Mouse (Mus musculus) testis, postnatal 14 days (tissue): ENCODE measurements around the gene Zc3h6.
"Not testable (repeated sequence)": the region's sequence is repeated elsewhere in the genome, so short reads cannot be mapped to it uniquely, and the experiment has no call there.

Experiments used
- DNase-seq: peaks from one replicate; pipeline ENCODE4 v3.0.0; 2021; ENCODE audit warnings: low spot score

The Zc3h6 gene

DNA sequence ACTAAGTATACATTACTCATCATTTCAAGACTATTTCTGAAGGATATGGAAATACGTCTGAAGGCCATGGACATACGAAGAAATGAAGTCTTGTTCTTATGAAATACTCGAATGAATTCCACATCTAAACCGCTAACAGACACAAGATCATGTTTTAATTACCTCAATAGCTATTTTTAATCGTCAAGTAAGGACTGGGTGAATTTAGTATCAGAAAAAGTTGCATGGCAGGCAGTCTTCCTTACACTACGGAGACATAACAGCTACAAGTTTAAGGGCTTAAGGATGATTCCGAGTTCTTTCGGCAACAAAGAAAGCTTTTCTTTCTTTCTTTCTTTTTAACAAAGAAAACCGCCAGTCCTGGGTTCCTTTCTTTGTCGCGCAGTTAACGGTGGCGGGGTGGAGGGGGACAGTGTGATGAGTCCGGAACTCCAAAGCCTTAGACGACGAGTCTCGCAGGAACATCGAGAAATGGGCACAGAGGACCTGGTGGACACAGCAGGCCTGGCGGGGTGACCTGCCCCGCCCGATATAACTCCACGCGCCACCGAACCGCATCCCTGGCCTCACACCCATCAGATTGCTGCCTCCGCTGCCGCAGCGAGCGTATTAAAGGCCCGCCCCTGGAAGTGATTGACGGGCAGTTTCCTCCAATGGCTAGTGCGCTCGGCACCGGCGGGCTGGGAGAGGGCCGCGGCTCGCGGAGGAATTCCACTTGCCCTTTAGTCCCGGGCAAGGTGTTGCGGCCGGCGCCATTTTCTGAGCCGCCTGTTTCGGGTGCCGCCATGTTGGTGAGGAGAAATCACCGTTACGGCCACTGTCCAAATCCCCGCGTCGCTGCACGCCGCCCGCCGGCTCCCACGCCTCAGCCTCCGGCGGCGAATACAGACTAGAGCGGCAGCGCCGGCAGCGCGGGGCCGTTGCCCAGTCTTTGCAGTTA, at the start of gene Zc3h6:
TSS of gene Zc3h6 (plus strand) at position 762 of the 940 bp plus-strand sequence.
- DNase-seq: peak; percentile 99

DNA sequence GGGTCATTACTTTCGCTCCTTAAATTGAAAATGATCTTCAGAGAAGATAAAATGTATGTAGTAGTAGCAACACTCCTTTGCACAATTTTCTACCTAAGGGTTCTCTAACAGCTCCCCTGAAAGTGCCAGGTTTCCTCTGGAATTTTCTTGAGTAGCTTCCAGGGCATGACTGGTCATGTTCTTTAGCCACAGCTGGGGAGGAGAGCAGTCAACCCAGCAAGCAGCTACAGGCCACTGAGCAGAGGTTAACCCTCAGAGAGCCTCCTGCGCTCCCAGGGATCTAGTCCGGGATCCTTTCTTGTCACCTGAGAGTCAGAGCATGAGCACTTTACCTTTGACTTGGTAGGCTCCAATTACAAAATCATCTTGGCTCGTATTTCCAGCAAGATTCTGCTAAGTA, 42.4 kb upstream of the Zc3h6 start:
- DNase-seq: no peak

DNA sequence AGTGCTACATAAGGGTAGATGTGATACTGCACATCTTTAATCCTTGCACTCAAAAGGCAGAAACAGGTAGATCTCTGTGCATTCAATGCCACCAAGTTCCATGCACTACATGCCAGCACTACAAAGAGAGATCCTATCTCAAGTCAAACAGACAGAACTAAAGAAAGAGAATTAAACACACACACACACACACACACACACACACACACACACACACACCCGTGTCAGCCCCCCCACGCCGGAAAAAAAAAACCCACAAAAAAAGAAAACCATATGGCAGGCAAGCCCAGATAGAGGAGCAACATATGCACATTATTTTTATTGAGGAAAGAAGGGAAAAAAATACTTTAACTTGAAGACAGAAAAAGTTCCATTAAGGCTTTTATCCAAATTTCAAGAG, 38.8 kb upstream of the Zc3h6 start:
- no peak for DNase-seq

DNA sequence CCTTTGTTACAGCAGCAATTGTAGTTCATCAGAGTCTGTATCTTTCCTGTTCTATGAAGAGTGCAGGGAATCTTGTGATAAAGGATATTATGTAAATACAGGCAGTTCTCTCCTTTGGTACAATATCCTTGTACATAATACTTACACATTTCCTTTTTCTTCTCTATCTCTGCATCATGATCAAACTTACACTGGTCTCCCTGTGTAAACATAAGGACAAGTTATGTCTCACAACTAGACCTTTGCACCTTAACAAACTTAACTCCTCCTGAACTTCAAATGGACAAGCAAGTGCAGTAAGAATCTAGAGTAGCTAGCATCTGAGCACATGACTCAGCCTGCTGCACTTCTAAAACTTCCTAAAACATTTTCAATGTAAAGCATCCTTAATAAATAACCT, 36.5 kb upstream of the Zc3h6 start:
- no peak for DNase-seq

DNA sequence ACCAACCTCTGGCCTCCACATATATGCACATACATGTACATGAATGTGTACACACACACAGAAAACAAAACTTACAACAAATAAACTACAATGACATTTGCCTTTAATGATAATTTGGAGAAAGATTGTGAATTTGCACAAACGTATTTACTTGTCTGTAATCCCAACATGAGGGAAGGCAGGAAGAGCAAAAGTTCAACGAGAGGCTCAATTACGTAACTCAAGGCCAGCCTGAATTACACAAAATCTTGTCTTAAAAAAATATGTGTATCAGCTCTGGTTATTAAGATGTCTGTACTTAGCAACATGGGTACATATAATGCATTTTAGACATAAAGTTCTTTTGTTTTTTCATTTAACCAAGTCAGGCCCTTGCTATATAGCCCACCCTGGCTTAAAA, 30.9 kb upstream of the Zc3h6 start:
- no peak for DNase-seq

DNA sequence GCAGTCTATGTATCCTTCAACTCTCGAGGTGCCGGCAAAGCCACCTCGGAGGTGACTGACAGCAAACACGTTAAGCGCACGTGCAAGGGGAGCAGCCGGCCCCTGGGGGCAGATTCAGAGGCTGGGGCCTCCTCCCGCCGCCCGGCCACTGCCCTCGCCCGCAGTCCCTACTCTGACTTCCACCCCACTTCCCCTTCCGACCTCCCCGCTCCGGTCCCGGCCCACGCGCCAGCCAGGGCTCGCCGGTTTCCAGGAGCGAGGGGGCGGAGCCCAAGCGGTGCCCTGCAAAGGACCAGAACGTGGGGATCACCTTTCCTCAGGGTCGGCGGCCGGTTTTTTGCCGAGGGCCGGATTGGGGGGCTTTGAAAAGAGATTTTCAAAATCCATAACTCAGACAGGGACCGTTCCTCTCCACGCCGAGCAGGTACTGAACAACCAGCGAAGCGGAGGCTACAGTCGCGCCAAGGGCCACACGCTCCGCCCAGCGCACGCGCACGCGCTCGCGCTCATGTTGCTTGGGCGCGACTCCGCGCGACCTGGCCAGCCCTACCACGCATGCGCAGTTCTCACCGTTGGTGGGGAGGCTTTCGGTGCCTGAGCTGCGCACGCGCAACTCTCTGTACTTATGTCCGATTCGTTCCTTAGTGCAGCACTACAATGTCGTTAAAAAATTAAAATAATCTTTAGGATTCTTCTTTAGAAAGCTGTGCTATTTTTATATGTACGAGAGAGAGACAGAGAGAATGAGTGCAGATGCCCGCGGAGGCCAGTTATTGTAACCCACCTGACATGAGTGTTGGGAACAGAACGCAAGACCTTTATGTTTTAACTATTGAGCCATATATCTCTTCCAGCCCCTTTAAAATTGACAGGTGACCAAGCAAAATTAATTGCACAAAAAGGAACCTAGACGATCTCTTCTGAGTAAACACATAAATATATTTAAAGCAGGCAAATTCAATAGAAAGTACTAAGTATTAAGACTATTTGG, 23.4 kb upstream of the Zc3h6 start, which contains the start of gene Zc3h8:
TSS of gene Zc3h8 (minus strand) at position 540 of the 991 bp plus-strand sequence.
- DNase-seq: peak; percentile 96

DNA sequence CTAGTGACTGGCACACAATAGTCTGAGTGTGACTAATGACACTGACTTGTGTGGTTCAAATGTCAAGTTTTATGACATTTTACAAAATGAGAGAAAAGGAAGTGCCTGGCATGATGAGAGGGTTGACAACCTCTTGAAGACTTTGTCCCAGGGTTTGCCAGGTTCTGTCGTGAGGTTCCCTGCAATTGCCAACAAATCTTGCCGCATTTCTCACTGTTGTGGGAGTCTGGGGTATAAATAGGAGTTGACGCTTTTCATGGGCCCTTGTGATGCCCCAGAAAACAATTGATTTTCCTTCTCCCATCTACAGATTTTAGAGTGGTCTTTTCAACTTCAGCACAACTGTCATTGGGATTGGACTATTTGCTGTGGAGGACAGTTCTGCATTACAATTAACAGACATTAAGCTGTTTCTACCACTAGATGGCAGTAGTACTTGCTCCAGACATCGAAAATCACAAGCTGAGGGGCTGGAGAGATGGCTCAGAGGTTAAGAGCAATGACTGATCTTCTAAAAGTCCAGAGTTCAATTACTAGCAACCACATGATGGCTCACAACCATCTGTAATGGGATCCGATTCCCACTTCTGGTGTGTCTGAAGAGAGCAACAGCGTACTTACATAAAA, 19.1 kb upstream of the Zc3h6 start:
- DNase-seq: no peak

DNA sequence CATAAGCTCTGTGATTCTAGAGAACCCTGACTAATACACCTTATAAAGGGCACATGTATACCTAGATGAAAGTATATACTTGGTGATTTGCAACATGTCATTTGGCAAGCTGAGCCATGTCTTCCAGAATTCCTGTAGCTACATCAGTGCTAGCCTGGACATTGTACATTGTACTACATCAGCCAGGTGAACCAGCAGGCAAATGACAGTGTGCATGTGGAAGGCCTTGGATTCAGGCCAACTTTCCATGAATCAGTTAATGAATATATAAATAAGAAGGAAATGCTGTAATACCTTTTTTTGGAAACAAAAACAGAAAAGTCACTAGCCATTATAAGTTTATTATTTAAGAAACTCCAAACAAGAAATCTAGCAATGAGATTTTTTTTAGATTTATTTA, 13.0 kb upstream of the Zc3h6 start:
- no peak for DNase-seq

DNA sequence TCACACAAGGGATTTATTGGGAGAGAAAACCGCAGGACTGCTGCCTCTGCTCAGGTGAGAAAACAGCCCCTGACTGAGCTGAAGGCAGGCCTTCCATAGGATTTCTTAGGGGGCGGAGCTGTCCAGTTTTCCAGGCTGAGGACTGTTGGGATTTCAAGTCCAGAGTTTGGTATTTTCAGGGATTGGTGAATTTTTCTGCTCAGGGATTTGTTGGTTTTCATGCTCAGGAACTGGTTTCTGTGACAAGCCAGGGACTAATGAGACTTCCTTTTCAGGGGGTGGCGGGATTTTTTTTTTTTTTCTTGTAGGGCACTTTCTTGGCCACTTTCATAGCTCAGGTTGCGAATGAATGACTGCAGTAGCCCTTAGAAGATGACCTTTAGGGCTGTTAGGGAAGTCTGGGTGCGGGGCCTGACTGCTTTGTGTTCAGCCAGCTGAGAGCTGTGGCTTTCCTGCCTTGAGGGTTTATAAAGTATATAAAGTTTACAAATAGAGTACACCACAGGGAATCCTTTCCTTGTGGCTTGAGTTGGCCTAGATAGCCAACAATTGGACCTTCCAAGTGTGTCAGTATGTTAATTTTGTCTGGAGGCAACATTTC, 1.6 kb upstream of the Zc3h6 start:
- no peak for DNase-seq

DNA sequence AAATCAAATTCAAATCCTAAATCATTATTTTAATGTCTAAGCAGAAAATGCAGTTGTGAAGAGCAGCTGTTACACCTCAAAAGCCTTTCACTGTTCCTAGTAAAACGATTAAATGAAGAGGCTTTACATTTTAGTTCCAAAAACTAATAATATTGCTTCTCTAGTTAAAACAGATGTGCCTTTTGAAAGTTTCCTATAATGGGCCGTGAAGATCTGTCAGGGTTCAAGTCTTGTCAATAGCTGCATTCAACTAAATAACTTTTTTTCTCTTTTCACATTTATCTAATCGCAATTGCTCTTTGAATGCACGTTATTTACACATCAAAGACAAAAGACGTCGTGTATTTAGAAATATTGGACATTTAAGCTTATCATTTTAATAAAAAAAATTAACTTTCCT, 966 bp upstream of the Zc3h6 start:
- DNase-seq: no peak

DNA sequence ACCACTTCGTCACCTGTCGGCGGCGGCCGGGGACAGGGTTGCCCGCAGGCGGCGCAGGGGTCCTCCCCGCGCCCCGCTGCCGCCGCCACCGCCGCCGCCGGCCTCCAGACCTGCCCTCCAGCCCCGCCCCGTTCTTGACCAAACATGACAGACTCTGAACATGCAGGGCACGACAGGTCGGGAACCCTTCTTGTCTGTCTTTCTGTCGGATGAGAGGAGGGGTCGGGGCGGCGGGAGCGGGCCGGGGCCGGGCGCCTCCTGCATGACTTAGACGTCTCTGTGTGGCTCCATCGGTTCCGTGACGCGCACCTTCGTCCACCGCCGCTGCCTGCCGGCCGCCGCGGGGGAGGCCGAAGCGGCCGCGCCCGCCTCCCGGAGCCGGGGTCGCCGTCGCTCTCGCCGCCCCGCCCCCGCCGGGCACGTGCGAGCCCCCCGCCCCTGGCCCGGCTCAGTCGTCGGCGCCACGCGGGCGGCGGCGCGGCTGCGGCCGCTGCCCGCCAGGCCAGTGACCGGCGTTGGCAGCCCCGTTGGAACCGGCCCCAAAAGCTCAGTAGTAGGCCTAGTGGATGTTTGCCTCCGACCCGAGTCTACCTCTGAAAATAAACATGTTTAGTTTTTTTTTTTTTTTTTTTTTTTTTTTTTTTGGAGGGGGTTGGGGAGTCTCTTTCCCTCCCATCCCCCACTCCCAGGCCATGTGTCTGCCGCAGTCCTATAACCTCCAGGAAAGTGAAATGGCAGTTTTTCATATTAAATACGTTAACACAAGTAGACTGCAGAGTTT, 649 bp downstream of the Zc3h6 start, which contains the start of gene Gm10762:
TSS of gene Gm10762 (minus strand) at position 65 of the 781 bp plus-strand sequence.
- DNase-seq: peak; percentile 87

DNA sequence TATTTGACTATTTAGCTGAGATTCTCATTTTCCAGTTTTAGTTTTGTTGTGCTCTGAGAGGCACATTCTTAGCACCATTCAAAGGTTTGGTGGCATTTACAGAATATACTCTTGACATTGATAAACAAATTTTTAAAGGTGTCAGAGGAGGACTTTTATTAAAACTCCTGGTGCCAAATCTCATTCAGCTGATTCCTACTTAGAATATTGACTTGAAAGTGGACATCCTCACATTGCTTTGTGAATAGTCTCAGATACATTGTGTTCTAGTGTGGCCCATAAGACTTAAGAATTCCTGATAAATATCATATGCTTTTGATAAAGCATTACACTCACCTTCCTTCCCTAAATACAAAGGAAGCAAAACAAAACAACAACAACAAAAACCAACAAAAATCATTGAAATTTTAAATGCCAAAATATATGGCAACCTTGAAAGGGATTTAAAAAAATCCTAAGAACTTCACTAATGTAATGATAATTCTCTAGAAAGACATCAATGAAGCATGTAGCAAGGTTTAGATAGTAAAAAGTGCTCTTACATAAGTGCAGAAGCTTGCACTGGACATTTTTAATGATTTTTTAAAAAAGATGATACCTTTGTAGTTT, 1.4 kb downstream of the Zc3h6 start:
- DNase-seq: no peak

DNA sequence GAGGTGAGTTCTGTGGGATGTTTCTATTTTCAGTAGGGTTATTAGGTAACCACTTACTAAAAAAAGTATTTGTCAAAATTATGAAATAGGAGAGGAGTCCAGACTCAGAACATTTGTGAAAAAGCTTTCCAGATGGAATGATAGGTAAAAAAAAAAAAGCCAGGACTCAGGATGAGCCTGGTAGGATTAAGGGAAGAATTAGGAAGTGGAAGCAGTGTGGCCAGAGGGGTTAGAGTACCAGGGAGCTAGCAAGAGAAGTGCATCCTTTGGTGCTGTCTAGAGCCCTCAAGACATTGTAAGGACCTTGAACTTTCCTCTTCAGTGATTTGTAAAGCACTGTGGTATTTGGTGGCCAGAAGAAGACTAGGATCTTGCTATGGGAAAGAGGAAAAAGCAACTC, 5.1 kb downstream of the Zc3h6 start:
- no peak for DNase-seq

DNA sequence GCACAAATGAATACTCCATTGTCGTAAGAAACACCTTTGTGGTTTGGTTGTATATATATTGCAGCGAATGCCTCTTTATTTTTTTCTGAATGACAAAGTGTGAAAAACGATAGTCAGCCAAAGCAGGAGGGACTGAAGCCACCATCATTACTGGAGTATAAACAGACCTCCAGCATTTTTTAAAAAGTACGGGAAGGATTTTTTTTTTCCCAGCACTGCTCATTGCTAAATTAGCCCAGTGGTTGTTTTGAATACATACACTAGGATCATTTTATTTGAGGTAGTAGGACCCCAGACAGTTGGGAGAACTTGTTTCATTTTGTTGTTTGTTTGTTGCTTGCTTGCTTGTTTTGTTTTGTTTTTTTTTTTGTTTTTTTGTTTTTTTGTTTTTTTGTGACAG, 8.4 kb downstream of the Zc3h6 start:
- no peak for DNase-seq

DNA sequence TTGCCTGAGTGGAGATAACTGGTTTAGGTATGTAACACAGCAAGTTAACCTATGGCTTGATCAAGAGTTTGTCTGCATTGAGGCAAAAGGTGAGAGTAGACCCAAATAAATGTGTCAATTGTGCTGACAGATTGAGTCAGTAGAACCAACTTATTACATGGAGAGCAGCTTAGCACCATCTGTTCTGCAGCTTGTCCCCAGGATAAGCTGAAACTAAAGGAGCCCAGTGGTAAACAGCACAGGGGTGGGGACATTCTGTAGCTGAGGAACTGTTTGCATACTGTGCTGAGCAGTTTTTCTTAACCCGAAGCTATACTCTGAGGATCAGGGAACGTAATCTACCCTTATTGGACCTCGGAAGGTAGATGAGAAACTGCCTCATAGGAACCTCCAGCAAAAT, 17.5 kb downstream of the Zc3h6 start:
- DNase-seq: no peak

DNA sequence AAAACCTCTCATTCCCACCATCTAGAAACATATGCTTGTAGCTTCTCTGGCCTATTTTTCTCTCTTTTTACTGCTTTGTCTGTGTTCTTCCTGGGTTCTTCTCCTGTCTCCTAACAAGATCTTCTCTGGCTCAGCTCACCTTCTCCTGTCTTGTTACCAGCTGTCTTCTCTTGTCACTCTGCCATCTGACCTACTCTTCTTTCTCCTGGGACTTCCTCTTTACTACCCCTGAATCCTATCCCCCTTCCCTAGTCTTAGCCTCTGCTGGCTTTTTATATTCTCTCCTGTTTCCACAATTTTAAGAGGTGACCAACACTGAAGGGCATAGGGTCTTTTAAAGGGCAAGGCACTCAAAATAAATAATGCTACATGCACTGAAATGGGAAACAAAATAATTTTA, 37.7 kb downstream of the Zc3h6 start:
- no peak for DNase-seq

DNA sequence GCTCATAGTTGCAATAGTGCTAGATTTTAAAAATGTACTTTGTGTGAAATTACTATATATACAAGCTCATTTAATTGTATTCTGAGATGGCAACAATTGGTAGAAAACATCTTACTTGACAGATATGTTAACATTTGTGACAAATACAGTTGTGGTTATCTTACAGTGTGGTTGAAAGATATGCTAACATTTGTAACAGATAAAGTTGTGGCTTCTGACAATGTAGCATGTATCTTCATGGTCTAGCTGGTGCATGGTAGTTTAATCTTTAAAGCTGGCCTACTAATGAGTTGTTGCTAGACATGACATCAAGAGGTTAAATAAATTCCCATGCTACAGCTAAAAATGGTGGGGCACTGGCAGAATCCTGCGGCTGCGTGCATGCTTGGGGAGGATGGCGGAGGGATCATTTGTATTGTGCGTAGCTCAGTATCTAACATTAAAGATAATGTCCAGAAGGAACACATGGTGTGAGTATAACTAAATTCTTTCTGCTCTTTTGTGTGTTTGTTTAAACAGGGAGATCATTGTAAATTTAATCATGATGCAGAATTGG, 39.1 kb downstream of the Zc3h6 start:
- DNase-seq: no peak

DNA sequence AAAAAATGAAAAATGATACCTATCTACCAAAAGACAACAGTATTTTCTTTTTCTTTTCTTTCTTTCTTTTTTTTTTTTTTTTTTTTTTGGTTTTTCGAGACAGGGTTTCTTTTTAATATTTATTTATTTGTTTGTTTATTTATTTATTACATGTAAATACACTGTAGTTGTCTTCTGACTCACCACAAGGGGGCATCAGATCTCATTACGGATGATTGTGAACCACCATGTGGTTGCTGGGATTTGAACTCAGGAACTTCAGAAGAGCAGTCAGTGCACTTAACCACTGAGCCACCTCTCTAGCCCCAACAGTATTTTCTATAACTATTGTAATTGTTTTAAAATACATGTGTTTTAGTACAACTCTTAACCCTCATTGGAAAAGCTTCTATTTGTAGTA, 41.7 kb downstream of the Zc3h6 start:
- DNase-seq: not testable (repeated sequence)

DNA sequence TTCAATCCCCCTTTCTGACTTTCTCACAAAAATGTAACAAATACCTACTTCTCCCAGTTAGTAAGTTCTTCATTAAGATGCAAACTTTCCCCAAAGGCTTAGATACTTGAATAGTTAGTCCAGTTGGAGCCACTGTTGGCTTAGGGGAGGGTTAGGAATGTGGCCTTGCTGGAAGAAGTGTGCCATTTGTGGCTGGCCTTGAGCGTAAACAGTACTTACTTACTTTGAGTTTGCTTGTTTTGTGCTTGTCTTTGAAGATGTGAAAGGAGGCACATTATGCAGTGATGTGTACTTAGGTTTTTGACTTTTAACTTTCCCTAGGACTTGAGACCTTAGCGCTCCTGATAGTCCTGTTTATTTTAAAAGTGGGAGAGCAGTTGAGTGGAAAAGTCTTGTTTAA, 52.9 kb downstream of the Zc3h6 start:
- DNase-seq: no peak

DNA sequence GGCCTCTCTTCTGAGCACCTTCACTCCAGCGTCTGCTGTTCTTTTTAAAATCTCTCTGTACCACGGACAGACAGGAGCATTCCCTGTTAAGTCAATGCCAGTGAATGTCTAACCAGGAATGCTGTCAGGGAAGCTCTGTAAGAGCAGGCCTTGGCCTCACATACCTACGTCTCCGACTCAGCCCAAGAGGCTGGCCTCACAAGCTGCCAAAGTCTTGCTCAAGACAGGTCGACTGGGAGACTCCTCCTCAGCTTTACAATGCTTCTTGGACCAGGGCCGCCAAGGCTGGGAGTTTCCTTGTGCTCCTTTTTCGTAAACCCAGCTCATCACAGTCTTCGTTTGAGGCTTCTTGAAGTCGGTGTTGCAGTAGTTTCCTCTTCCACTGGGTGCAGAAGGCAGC, 57.6 kb downstream of the Zc3h6 start:
- DNase-seq: no peak
